Mouse (Mus musculus) midbrain, embryonic 10.5 days (tissue): Measurements from ENCODE around the gene Dlk1. TPM values are rescaled to one million over a fixed set of nuclear protein-coding genes. Genes with fewer than 3 reads are reported as not detected.

Experiments used
- DNase-seq: peaks from one replicate; pipeline ENCODE4 v3.0.0-alpha.2; 2017; ENCODE audit warnings: low spot score
- H3K27ac ChIP-seq: fragments of 300-500 bp; sonication (generic); replicated peaks from 2 replicates; pipeline ENCODE4 v1.5.1; 2016; ENCODE audit warnings: mild to moderate bottlenecking
- H3K27me3 ChIP-seq: fragments of 300-500 bp; sonication (generic); 2 replicates; pipeline ENCODE4 v1.6.1; 2016; ENCODE audit warnings: low read depth, mild to moderate bottlenecking; ENCODE audit not compliant: poor library complexity, severe bottlenecking
- H3K36me3 ChIP-seq: fragments of 300-500 bp; sonication (generic); 2 replicates; pipeline ENCODE4 v1.6.1; 2016; ENCODE audit warnings: mild to moderate bottlenecking, moderate library complexity
- H3K4me1 ChIP-seq: fragments of 300-500 bp; sonication (generic); 2 replicates; pipeline ENCODE4 v1.6.1; 2016
- H3K4me3 ChIP-seq: fragments of 300-500 bp; sonication (generic); 2 replicates; pipeline ENCODE4 v1.5.1; 2016; ENCODE audit warnings: mild to moderate bottlenecking, moderate library complexity
- H3K9me3 ChIP-seq: fragments of 300-500 bp; sonication (generic); replicated peaks from 2 replicates; pipeline ENCODE4 v1.6.1; 2016; ENCODE audit warnings: mild to moderate bottlenecking
- WGBS: fragments of 180-500 bp; shearing (Covaris S2); methylation state at CpG from one replicate; pipeline ENCODE4 v1.1.7; 2016; 5-methylcytosine and 5-hydroxymethylcytosine counted together
- polyA plus RNA-seq: library from polyadenylated mRNA; unstranded; fragments of >200 nt; fragmentation: Nextera tagmentation; extraction: Ambion mirVana; gene quantifications from 2 replicates; pipeline ENCODE4 v1.2.1, GENCODE M21; 2016

The Dlk1 gene
- polyA plus RNA-seq, 1 experiment from 2014 or later: 107 TPM

GRCm38 (mm10) chr12:109423163-109423562, 29.5 kb upstream of the Dlk1 start:
- 35% methylated on average over 2 of the region's 2 CpGs for WGBS

GRCm38 (mm10) chr12:109423716-109424429, 28.8 kb upstream of the Dlk1 start:
- Histone ChIP-seq H3K4me3 (no peak overlapping the region), H3K9me3 (no peaks in the 10 kb centered on the region), H3K27me3 (peaks cover 46% of the 10 kb centered on the region), H3K36me3 (no peaks in the 10 kb centered on the region), H3K4me1 (peaks cover 24% of the 10 kb centered on the region), H3K27ac (no peak overlapping the region)
- 74% methylated on average over 4 of the region's 4 CpGs for WGBS
- no peak for DNase-seq

More at GRCm38 (mm10) chr12:109423163-109423562, 29.5 kb upstream of the Dlk1 start:
- Histone ChIP-seq H3K27ac (peak overlapping the region; percentile 42; the same call in 1 of the 2 replicates), H3K27me3 (peaks cover 44% of the 10 kb centered on the region), H3K4me3 (no peak overlapping the region), H3K9me3 (no peaks in the 10 kb centered on the region), H3K36me3 (no peaks in the 10 kb centered on the region), H3K4me1 (peaks cover 28% of the 10 kb centered on the region)
- no peak for DNase-seq

GRCm38 (mm10) chr12:109424753-109425332, 27.8 kb upstream of the Dlk1 start:
- Histone ChIP-seq H3K4me3 (peak overlapping the region; percentile 20; the same call in 1 of the 2 replicates), H3K27ac (peak overlapping the region; percentile 61)
- WGBS: 25% methylated on average over 20 of the region's 20 CpGs

GRCm38 (mm10) chr12:109425982-109426381, 26.6 kb upstream of the Dlk1 start:
- H3K4me1 ChIP-seq: peaks cover 24% of the 10 kb centered on the region
- no peaks in the 10 kb centered on the region for H3K9me3 ChIP-seq
- peaks cover 41% of the 10 kb centered on the region for H3K27me3 ChIP-seq
- 89% methylated on average over 12 of the region's 12 CpGs for WGBS
- no peak for DNase-seq
- H3K36me3 ChIP-seq: no peaks in the 10 kb centered on the region
- H3K27ac ChIP-seq: no peak overlapping the region
- no peak overlapping the region for H3K4me3 ChIP-seq

More at GRCm38 (mm10) chr12:109424753-109425332, 27.8 kb upstream of the Dlk1 start:
- peaks cover 46% of the 10 kb centered on the region for H3K27me3 ChIP-seq
- H3K36me3 ChIP-seq: no peaks in the 10 kb centered on the region
- H3K4me1 ChIP-seq: peaks cover 24% of the 10 kb centered on the region
- no peaks in the 10 kb centered on the region for H3K9me3 ChIP-seq
- DNase-seq: no peak

GRCm38 (mm10) chr12:109432475-109433130, 20.0 kb upstream of the Dlk1 start:
- Histone ChIP-seq H3K9me3 (no peaks in the 10 kb centered on the region), H3K27ac (no peak overlapping the region), H3K4me1 (peaks cover 19% of the 10 kb centered on the region), H3K27me3 (peaks cover 52% of the 10 kb centered on the region), H3K4me3 (no peak overlapping the region), H3K36me3 (no peaks in the 10 kb centered on the region)
- DNase-seq: no peak
- WGBS: 79% methylated on average over 6 of the region's 6 CpGs

GRCm38 (mm10) chr12:109436367-109436807, 16.2 kb upstream of the Dlk1 start:
- peaks cover 49% of the 10 kb centered on the region for H3K4me1 ChIP-seq
- no peaks in the 10 kb centered on the region for H3K36me3 ChIP-seq
- H3K27me3 ChIP-seq: peaks cover 82% of the 10 kb centered on the region
- H3K4me3 ChIP-seq: 0 out of 2 replicates have a peak overlapping the region, but pooled peaks have one; percentile 11
- 8% methylated on average over 10 of the region's 10 CpGs for WGBS
- no peaks in the 10 kb centered on the region for H3K9me3 ChIP-seq
- peak overlapping the region; percentile 75 for H3K27ac ChIP-seq
- DNase-seq: peak; percentile 69

GRCm38 (mm10) chr12:109436852-109437251, 15.8 kb upstream of the Dlk1 start:
- H3K36me3 ChIP-seq: no peaks in the 10 kb centered on the region
- 23% methylated on average over 12 of the region's 12 CpGs for WGBS
- no peaks in the 10 kb centered on the region for H3K9me3 ChIP-seq
- H3K27me3 ChIP-seq: peaks cover 87% of the 10 kb centered on the region
- no peak for DNase-seq
- H3K4me3 ChIP-seq: 0 out of 2 replicates have a peak overlapping the region, but pooled peaks have one; percentile 11
- peaks cover 54% of the 10 kb centered on the region for H3K4me1 ChIP-seq
- peak overlapping the region; percentile 75 for H3K27ac ChIP-seq

- peak overlapping the region; percentile 64 for H3K27ac ChIP-seq
- no peaks in the 10 kb centered on the region for H3K9me3 ChIP-seq
- H3K36me3 ChIP-seq: no peaks in the 10 kb centered on the region
- 9% methylated on average over 25 of the region's 25 CpGs for WGBS
- peaks cover 94% of the 10 kb centered on the region for H3K27me3 ChIP-seq
- peaks cover 63% of the 10 kb centered on the region for H3K4me1 ChIP-seq
- peak; percentile 83 for DNase-seq
- peak overlapping the region; percentile 36 for H3K4me3 ChIP-seq
Observed at GRCm38 (mm10) chr12:109437559-109438350, 14.9 kb upstream of the Dlk1 start.

GRCm38 (mm10) chr12:109438383-109438782, 14.2 kb upstream of the Dlk1 start:
- H3K36me3 ChIP-seq: no peaks in the 10 kb centered on the region
- H3K9me3 ChIP-seq: no peaks in the 10 kb centered on the region
- WGBS: 66% methylated on average over 6 of the region's 6 CpGs
- H3K27ac ChIP-seq: peak overlapping the region; percentile 71
- H3K4me3 ChIP-seq: no peak overlapping the region
- H3K4me1 ChIP-seq: peaks cover 68% of the 10 kb centered on the region
- peaks cover 95% of the 10 kb centered on the region for H3K27me3 ChIP-seq
- no peak for DNase-seq

GRCm38 (mm10) chr12:109439974-109440373, 12.6 kb upstream of the Dlk1 start:
- Histone ChIP-seq H3K27ac (peak overlapping the region; percentile 71; the same call in 1 of the 2 replicates), H3K4me1 (peaks cover 84% of the 10 kb centered on the region), H3K36me3 (no peaks in the 10 kb centered on the region), H3K27me3 (peaks cover 95% of the 10 kb centered on the region), H3K9me3 (no peaks in the 10 kb centered on the region), H3K4me3 (no peak overlapping the region)
- no peak for DNase-seq
- WGBS: 82% methylated on average over 6 of the region's 6 CpGs

GRCm38 (mm10) chr12:109441366-109441765, 11.3 kb upstream of the Dlk1 start:
- Histone ChIP-seq H3K9me3 (no peaks in the 10 kb centered on the region), H3K27ac (peak overlapping the region; percentile 59), H3K27me3 (peaks cover 91% of the 10 kb centered on the region), H3K4me3 (no peak overlapping the region), H3K36me3 (no peaks in the 10 kb centered on the region), H3K4me1 (peaks cover 92% of the 10 kb centered on the region)
- no peak for DNase-seq
- WGBS: 76% methylated on average over 6 of the region's 6 CpGs

GRCm38 (mm10) chr12:109442115-109442514, 10.5 kb upstream of the Dlk1 start:
- WGBS: 73% methylated on average over 13 of the region's 13 CpGs
- peaks cover 92% of the 10 kb centered on the region for H3K4me1 ChIP-seq
- peaks cover 91% of the 10 kb centered on the region for H3K27me3 ChIP-seq
- no peaks in the 10 kb centered on the region for H3K36me3 ChIP-seq
- peak overlapping the region; percentile 35; the same call in 1 of the 2 replicates for H3K27ac ChIP-seq
- H3K4me3 ChIP-seq: no peak overlapping the region
- no peaks in the 10 kb centered on the region for H3K9me3 ChIP-seq
- DNase-seq: no peak
